Mouse (Mus musculus) thymus, postnatal 25 days (tissue): ENCODE data around the gene Kcnrg.
"Not testable (repeated sequence)": the region's sequence is repeated elsewhere in the genome, so short reads cannot be mapped to it uniquely, and the experiment has no call there.

ENCODE experiments used
- DNase-seq: peaks from one replicate; pipeline ENCODE4 v3.0.0; 2022

Kcnrg gene

DNA sequence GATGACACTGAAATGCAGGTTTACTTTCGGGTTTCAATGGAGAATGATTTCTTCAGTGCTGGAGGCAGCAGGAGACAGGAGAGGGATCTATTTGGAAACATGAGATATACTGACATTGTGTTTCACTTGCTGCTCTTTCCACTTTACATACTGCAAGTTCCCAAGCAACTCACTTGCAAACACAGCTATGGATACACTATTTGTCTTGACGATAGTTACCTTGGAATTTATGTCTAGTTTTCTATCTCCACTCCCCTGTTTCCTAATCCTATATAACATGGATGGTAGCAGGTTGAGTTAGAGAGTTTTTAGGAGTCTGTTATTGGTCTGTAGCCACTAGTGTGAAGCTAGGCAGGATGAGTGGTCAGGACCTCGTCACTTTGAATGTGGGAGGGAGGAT lies at the start of gene Kcnrg:
Kcnrg (plus strand) TSS at position 301 of the 400 bp plus-strand sequence.
- DNase-seq: no peak

DNA sequence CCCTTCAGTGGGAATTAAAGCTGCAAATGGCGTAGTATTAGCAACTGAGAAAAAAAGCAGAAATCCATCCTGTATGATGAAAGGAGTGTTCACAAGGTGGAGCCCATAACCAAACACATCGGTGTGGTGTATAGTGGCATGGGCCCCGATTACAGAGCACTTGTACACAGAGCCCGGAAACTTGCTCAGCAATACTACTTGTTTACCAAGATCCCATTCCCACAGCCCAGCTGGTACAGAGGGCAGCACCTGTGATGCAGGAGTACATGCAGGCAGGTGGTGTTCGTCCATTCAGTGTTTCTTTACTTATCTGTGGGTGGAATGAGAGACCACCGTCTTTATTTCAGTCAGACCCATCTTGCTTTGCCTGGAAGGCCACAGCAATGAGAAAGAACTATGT lies 48.4 kb upstream of the Kcnrg start:
- DNase-seq: no peak

DNA sequence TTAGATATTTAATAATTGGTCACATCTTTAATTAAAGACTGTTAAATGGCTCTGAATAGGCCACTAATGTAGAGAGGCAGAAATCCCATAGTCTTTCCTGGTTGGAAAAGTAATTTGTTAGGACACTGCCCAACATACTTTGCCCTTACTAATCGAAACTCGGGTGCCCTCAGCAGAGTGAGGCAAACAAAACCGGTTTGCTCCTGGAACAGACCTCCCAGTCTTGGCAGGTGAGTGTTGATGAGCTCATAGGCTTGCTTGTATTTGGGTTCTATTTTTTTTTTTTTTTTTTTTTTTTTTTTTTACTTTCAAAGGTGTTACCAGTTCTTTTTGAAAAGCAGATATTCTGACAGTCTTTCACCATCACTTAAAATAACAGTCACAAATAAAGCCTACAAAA lies 47.4 kb upstream of the Kcnrg start:
- DNase-seq: no peak

DNA sequence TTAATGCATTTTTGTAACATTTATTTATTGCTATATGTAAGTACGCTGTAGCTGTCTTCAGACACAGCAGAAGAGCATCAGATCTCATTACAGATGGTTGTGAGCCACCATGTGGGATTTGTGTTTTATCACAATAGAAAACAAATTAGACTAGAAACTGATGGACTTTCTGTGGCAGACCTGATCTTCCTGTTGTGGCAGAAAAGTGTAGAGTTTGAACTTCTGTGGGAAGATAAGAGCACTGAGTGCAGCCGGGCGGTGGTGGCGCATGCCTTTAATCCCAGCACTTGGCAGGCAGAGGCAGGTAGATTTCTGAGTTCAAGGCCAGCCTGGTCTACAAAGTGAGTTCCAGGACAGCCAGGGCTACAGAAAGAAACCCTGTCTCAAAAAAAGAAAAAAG lies 41.0 kb upstream of the Kcnrg start:
- not testable (repeated sequence) for DNase-seq

DNA sequence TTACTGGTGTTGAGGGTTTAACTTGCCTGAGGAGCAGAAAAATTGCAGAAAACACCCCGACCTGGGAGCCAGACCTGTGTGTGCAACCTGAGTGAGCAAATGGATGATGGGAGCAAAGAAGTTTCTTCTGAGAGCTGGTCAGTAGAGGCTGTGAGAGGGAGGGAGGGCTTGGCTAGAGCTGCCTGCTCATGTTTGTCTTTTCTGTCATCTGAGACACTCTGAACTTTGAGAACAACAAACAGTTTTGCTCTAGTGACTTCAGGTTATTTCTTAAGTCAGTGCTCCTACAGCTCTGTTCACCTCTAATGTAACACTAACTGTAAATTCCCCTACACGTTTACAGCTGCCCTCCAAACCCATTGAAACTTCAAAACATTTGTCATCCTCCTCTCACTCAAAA lies 37.9 kb upstream of the Kcnrg start:
- DNase-seq: no peak

DNA sequence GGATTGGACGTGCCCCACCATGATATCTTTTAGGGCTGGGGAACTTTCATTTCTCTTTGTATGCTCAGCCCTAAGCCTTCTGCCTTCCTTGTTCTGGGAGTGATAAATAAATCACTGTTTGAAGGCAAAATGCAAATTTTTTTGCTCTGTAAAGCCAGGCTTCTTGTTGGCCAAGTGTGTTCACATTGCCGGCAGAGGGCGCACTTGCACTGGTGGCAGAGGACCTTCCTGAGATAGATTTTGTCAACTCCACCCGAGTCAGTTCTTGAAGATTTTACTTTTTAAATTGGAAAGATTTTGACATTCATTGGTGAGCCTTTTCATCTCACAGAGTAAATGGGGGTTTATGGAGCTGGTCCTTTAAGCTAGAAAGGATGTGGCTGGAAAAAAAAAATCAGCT lies 35.9 kb upstream of the Kcnrg start:
- DNase-seq: peak; percentile 87

DNA sequence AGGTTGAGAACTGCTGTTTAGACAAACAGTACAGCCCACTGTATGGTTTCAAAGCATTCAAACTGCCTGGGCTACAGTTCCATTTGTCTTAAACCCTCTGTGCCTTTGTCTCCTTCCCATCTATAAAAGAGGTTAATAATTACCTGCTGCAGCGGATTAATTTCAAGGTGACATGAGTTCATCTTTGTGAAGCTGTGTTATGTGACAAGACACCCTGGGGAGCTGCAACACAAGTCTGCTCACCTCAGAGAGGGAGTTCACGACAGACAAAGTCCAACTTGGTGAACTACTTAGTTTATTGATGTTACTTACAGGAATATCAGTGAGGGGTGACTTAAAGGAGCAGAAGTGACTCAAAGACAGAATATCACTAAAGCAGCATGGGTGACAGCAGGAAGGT lies 35.1 kb upstream of the Kcnrg start:
- no peak for DNase-seq

DNA sequence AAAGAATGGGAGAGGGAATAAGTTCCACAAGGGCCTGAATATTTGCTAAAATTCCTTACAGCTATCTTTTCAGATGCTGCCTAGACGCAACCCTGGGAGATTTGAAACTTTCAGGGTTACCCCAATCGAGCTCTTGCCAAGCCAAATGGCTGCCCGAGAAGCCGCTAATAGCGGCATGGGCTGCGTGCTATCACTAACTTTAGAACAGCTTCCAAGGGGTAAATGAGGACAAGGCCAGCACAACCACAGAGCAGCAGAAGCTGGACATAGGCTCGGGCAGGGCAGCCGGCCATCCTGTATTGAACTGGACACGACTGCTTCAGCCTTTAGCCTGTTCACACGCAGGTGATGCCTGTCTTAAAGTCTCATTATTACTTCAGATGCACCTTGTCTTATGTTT lies 32.2 kb upstream of the Kcnrg start:
- no peak for DNase-seq

DNA sequence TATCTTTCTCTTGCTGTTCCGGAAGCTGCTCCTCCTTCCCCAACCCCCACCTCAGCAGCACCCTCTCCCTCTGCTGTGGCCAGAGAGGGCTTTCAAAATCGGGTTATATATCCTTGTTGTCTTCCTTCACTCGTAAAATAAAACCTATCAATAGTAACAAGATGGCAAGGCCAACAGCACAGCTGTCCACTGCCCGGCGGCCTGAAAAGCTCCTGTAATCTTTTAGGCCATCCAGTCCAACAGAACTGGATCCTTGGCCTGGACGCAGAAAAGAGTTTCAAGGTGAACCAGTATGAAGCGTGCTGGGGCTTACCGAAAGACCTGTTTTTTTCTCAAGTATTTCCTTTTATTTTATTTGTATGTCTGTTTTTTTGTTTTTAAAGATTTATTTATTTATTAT lies 31.3 kb upstream of the Kcnrg start:
- DNase-seq: no peak

DNA sequence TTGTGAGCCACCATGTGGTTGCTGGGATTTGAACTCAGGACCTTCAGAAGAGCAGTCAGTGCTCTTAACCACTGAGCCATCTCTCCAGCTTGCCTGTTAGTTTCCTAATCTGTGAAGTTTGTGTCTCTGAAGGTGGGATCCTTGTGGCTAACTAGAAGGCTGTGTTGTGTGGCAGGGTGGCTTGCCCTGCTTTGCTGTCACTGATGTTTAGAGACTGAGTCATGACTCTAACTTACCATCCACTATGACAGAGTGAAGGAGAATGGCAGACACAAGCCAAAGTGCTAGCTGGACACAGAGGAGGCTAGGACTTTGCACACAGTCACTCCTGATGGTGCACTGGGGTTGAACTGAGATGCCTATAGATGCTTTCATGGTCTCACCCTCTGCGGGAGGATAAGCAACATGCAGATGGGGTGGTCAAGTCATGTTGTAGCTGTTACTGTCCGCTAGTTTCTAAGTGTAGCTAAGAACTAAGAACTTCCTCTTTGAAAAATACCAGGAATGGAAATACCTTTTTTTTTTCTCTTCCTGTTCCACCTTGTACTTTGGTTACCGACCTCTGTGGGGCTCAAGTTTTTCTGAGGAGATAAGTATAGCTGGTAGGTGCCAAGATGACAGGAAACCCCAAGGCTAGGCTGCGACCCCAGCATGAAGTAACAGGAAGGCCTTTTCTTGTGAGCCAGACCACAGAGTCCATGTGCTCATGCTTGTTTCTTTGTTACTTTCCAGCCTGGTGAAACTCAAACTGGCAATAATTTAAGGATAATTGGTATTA lies 17.8 kb upstream of the Kcnrg start:
- no peak for DNase-seq

DNA sequence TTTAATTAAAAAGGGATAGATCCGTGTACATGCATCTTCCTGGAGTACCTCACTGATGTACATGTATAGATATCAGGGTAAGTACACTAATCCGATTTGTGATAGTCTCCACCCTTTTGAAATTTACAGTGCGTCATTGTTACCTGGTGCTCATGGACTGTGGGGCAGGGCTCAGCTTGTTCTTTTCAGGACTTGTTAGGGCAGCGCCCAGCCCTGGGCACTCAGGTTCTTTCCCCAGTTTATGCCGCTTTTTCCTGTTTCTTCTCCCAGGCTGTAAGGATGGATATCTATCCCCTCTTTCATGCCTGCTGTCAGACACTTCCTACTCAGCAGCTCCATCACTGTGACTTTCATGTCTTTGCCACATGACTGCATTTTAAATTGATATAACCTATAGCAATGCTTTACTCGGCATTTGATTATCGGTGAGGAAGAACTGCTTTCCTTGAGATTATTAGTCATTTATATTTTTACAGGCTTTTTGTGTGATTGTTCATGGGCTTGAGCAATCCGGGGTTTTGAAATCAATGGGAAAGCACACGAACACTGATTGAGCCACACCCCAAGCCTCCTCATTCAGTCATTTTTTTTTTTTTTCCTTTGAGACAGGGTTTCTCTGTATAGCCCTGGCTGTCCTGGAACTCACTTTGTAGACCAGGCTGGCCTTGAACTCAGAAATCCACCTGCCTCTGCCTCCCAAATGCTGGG lies 10.4 kb upstream of the Kcnrg start:
- no peak for DNase-seq

DNA sequence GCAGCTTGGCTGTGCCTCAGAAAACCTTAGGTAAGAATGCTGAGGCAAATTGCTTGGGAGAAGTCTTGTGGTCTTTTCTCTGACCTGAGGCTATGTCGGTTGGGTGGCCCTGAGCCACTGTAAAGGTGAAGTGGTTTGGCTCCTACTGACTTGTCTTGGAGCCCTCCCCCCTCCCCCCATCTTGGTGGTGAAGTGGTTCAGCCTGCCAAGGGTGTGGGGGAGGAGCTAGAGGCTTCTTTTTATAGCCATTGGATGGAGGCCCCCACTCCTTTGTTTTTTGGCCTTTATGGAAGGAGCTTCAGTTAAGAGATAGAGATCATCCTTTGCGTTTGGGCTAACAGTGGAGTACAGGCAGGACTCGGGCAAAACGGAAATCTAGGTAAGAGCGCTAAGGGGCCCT lies 9.3 kb upstream of the Kcnrg start, which contains the start of gene Trim13:
Trim13 (plus strand) TSS at position 280 of the 400 bp plus-strand sequence.
- DNase-seq: peak; percentile 26

DNA sequence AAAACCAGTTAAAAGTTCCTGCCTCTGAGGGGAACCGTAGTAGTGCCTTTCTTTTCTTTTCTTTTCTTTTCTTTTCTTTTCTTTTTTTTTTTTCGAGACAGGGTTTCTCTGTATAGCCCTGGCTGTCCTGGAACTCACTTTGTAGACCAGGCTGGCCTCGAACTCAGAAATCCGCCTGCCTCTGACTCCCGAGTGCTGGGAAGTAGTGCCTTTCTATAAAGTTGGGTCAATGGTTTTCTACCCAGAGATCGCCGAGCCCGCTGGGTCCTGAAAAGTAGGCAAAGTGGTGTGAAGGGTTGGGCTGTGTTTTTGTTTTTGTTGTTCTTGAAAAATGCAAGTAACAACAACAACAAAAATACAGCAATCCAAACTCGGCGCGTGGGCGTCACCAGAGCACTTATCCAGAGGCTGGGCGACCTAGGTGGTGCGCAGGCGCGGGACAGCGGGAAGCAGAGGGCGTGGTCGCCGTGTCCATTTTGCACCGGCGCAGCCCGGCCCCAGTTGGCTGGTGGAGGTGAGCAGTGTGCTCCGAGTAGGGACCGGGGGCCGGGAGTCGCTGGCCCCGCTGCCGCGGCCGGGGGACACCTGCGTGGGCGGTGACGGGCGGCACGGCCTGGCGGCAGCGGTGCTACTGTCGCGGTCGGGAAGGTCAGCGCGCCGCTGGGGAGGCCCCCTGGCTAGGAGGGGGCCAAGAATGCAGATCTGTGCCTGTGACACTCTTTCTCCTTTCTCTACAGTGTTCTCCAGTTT lies 8.0 kb upstream of the Kcnrg start:
- DNase-seq: peak; percentile 90

DNA sequence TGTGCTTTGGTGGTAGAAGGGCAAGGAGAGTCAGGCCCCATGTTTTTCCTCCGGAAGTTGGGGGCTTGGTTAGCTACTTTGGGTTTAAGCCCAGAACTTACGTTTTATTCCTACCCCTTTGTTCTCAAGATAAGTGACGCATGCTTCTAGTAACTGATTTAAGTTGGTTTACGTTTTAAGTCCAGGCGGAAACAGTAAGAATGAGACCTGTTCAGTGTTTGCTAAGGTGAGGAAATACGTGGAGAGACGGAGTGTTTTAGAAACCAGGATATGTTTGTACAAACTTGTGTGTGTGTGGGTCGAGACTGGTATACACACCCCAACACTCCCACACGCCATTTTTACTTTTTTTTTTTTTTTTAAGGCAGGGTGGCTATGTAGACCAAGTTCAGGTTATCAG lies 5.9 kb upstream of the Kcnrg start:
- DNase-seq: no peak

DNA sequence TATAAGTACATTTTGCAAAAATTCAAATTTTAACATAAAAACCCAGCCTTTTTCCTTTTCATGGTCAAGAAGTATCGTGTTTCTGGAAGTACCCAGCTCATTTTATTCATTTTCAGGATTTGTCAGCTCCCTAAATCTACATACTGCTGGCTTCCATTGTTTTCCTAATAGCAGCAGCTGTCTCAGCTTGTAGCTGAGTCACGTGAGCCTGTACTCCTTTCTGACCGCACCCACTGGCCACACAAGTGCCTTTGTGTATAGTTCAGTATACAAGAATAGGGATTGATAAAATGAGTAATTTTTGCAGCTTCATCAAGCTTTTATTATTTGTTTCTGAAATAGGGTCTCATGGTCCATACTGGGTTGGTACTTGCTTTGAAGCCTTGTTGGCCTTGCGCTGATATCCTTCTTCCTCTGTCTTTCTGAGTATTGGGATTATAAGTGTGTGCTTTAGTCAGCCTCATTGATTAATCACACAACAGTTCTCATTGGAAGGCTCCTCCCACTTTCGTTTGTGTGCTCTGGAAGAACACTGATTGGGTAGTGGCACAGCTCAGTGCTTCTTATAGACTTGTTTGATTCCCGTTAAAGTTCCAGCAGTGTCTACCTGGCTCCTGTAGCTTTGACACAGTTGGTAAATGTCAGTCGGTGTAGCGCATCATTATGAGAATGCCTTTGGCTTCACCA lies 4.0 kb upstream of the Kcnrg start:
- no peak for DNase-seq

DNA sequence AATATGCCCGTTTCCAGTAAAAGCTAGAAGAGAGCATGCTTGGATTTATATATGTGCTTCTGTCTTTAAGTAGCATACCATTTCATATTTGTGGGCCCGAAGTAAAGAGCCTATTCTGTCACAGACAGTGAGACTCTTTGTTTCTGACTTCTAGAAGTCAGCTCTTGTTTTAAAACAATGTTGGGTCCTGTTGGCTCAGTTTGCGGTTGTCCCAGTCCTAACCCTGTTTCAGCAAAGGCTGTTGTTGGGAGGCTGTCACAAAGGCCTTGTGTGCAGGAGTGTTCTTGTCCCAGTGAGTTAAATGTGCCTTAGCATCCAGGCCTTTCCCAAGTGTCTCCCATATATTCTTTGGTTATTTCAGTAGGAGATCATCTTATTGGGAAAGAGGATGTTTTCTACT lies 3.2 kb upstream of the Kcnrg start:
- DNase-seq: no peak

DNA sequence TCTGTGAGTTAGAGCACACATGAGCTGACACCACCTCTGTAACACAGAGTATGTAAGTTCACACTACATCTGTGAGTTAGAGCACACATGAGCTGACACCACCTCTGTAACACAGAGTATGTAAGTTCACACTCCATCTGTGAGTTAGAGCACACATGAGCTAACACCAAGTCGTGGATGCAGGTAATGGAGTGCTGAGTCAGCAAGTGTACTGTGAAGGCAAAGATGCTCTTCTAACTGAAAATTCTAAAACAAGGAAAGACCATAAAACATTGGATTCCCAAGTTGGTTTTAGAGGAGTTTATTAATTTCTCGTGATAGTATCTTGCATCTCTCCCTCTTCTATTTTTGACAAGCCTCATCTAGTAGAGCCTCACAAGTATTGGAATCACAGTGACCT lies 1.2 kb upstream of the Kcnrg start:
- not testable (repeated sequence) for DNase-seq

DNA sequence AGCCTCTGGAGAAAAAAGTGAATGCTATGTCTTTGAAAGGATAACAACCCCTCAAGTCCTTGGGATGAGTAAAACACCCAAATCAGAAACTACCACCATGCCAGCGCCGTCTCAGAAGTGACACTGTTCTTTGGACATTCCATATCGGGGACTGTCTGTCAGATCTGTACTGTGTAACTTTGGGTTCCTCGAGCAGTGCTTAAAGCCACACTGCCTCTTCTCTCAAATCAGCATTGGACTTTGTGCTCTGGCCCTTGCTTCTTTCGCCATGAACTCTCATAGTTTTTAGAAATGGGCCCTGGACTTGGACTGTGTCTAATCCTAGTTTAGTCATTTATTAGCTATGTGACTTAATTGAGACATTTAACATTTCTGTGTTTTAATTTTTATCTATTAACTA lies 4.5 kb downstream of the Kcnrg start:
- DNase-seq: no peak

DNA sequence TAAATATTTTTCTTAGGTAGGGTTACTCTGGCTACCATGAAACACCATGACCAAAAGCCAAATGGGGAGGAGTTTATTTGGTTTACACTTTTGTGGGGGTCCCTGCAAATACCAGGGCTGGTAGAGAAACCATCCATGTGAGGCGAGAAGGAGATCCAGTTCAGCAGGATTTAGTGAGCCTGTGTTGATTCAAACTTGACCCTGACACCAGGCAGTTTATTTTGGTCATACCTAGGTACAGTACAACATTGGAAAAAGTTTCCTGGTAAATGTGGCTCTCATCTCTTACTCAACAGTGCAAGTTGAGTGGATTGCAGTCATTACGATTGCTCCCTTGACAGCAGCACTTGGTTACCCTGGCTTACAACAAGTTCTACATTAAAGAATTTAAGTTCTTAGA lies 6.1 kb downstream of the Kcnrg start:
- no peak for DNase-seq

DNA sequence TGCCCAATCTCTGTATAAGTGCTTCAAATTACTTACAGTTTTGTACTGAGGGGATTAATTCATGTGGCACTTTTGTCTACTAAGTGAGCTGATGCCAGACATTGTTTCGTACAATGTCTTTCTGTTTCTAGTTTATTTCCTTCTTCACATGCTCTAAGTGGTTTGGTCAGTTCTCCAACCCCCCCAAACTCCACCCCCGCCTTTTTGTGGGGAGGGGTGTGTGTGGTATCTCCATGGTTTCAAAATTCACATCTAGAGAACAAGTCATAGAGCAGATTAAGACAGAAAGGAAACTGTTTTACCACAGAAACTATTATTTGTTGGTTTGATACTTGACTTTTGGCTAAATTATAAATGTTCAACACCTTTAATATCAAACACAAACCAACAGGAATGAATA lies 13.1 kb downstream of the Kcnrg start:
- DNase-seq: no peak

DNA sequence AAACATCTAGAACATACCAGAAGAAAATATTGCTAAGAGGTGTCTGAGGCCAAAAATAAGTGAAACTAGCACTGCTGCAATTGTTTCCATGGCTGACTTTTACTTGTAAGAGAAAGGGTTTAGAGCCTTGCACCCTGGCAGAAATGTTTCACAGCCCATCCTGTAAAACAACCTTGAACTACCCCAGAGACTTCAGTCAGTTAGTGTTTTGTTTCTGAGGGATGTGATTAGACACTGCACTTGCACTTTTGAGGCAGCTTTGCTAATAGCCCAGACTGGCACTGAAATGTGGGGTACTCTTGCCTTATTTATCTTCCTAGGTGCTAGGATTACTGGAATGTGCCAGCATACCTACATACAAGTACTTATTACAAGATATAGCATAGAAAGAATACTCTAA lies 28.7 kb downstream of the Kcnrg start:
- no peak for DNase-seq

DNA sequence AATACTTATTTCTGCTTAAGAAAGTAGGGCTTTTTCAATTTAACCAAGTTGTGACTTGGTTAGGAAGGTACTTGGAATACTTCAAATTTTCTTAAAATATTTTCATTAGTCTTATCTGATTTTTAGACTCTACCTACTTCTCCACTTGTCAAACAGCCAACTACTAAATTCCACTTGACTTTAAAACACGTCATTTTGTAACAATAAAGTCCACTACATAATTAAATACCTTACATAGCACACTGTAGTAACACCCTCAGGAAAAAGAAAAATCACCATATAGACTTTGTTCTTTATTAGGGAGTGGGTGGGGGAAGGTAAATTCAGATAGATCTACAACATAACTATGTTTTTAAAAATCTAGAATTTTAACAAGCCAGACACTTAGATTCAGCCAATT lies 35.4 kb downstream of the Kcnrg start:
- DNase-seq: no peak

DNA sequence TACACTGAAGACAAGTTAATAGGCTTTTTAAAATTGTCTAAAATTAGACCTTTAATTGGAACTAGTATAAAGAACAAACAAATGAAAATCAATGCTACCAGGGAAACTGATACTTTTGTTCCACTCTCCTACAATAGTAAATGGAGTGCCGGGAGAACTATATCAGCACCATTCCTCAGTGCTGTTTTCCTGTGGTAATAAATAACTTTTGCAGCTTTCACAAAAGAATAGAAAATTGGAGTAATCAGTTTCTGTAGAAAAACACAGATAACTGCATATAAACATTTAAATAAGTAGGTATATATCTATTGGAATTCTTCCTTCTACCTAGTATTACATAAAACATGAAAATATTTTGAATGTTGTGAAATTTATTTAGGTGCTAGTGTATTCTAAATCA lies 38.3 kb downstream of the Kcnrg start:
- no peak for DNase-seq
